9 mouse cellular contexts compared by ENCODE assay signal in genomic region chr14:118725467-118725866, GRCm38 (mm10).
"Had no signal": no experiment of that assay in that cellular context is flagged by ENCODE, and none has a peak within 500 bp of the region (broad histone marks: within the 10 kb centered on the region; RNA-seq: fewer than 3 reads in every experiment).

No protein-coding gene starts in this region.

- H3K36me3 ChIP-seq: liver, embryonic 15.5 days; lung, embryonic 15.5 days; midbrain, embryonic 13.5 days; midbrain, embryonic 15.5 days; neural tube, embryonic 12.5 days had no signal

- H3K9ac ChIP-seq: liver, embryonic 15.5 days; liver, postnatal 0 days; lung, embryonic 15.5 days; midbrain, embryonic 13.5 days; midbrain, embryonic 15.5 days; neural tube, embryonic 12.5 days had no signal

- H3K27me3 ChIP-seq: liver, embryonic 15.5 days; lung, embryonic 15.5 days; midbrain, embryonic 15.5 days; neural tube, embryonic 12.5 days had no signal

- H3K27ac ChIP-seq: liver, embryonic 15.5 days; lung, embryonic 15.5 days; macrophage; midbrain, embryonic 13.5 days; midbrain, embryonic 15.5 days; neural tube, embryonic 12.5 days had no signal

- ATAC-seq: liver, postnatal 0 days; lung, postnatal 0 days; midbrain, embryonic 13.5 days; midbrain, embryonic 15.5 days had no signal

- H3K9me3 ChIP-seq: liver, embryonic 15.5 days; lung, embryonic 15.5 days; midbrain, embryonic 13.5 days; midbrain, embryonic 15.5 days; neural tube, embryonic 12.5 days had no signal

- H3K4me2 ChIP-seq: liver, embryonic 15.5 days; lung, embryonic 15.5 days; midbrain, embryonic 11.5 days; midbrain, embryonic 13.5 days; midbrain, embryonic 15.5 days; neural tube, embryonic 12.5 days had no signal

- H3K4me1 ChIP-seq: liver, embryonic 15.5 days; lung, embryonic 15.5 days; midbrain, embryonic 13.5 days; midbrain, embryonic 15.5 days; neural tube, embryonic 12.5 days had no signal

- H3K4me3 ChIP-seq: liver, embryonic 15.5 days; lung, embryonic 15.5 days; midbrain, embryonic 13.5 days; midbrain, embryonic 15.5 days; neural tube, embryonic 12.5 days had no signal
